Mouse (Mus musculus) heart, postnatal 14 days (tissue): ENCODE measurements around the gene Ppm1m. TPM values are rescaled to one million over a fixed set of nuclear protein-coding genes. Genes with fewer than 3 reads are reported as not detected.

Source experiments
- DNase-seq, 2 experiments: peaks; one replicate each; pipeline ENCODE4 v3.0.0; 2021 to 2022
- intact Hi-C: fragments of 180-260 bp; cut with DNase I; formaldehyde crosslinking; loops from one replicate; pipeline ENCODE4 v1.15.1; 2025
- microRNA-seq, 2 experiments: library from miRNA; unstranded; fragments of <30 nt; microRNA quantifications; one replicate each; pipeline ENCODE4 v1.2.0; 2021 to 2022
- total RNA-seq, 2 experiments: library from RNA; stranded (reverse); gene quantifications; 2 replicates each; pipeline ENCODE4 v1.2.3; 2021

Gene Ppm1m
- total RNA-seq, 2 experiments from 2014 or later, result 11.8 to 15.2 TPM

DNA sequence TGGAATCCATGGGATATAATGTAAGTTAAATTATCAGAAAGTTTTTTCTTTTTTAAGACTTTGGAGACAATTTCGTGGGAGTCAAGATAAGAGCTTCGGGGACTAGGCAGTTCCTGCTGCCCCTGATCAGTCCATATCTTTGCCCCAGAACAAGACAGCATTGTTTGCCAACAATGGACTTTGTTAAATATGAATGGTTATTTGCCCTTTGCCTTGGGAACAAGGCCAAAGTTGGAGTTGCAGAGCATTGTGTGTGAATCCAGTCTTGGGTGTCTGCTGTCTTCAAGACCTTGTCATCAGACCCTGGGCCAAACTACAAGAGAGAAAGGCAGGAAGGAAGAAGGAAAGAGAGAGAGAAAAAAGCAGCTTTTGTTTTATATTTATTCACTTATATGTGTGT is 32.8 kb downstream of the Ppm1m start:
- intact Hi-C loops, result no loop called here
- no peak for DNase-seq

DNA sequence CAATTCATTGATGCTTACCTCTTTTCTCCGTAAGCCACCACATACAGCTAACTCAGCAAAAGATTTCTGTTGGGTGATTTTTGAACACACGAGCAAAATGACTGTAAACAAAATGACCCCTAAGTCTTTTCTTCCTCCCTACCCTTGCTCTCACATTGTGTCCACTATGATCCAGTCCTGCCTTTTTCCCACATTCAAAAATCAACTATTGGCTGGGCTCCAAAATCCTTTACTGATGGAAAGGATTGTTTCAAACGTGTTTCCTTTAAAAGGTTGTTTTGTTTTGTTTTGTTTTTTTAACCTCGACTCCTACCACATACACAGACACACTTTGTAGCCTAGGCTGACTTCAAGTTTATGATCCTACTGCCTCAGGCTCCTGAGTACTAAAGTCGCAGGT is 39.1 kb downstream of the Ppm1m start:
- intact Hi-C loops, result no loop called here
- DNase-seq, result no peak

DNA sequence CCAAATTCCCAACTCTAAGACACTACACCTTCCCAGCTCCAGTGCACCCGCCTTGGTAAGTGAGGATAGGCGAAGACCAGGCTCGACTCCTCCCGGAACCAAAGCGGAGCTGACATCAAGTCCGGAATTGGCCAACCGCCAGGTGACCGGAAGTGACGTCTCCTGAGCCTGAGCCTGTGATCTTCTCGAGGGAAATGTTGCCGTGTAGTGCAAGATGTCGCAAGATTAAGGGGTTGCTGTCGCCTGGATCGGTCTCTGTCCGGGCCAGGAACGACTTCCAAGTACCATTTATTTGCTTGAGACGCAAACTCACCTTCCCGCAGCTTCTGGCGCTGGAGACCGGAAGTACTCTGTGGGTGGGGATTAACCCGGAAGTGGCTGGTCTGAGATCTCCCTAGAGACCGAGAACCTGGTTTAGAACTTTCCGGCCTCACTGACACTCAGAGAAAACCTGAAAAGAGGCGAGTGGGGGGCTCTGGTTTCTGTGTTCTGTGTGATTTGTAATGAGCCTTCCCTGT is 39.7 kb downstream of the Ppm1m start:
- intact Hi-C loops, result loop anchor here (5.0 kb wide), 2 partner anchors 52 to 117 kb away; no protein-coding TSS in a partner anchor
- DNase-seq, result peak; percentile 96 to 98

DNA sequence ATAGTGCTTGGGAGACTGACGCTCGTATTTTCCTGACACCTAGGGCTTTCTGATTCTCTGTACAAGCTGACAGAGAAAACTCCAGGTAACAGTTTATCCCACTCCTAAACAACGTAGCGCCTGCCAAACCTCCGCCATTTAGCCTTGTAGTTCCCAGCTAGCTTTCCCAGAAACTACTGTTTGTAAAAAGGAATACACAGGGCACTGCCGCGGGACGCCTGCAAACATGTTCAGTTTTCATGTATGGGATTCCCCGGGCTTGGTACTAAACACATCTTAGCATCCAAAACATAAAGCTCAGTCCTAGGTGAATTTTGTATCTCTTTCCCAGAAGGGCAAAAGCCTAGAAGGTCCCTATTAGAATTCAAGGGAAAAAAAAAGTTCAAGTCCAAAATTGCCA is 40.3 kb downstream of the Ppm1m start:
- intact Hi-C loops, result loop anchor here (5.0 kb wide), 2 partner anchors 53 to 118 kb away; no protein-coding TSS in a partner anchor
- DNase-seq, result no peak

DNA sequence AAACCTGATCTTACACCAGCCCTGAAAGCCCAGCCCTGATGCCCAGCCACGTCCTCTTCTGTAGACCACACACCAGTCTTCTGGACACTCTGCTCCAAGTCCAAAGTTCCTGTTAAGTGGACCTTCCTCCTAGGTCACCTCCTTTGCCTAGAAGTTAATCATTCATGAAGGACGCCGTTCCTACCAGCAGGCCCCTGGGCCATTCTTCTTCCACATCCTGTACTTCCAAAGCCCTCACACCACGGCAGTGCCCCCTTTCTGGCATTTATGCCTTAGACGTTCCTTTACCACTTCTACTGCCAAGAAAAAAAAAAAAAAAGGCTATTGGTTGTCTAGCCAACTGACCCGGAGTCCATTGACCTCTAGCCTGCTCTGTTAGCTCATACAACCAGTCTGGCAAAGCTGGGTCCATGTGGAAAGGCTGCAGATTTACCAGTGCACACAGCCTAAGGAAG is 41.5 kb downstream of the Ppm1m start, which contains the start of gene Glyctk:
Glyctk (minus strand) TSS at position 102 of the 455 bp plus-strand sequence.
- intact Hi-C loops, result loop anchor here (5.0 kb wide), 2 partner anchors 54 to 119 kb away; no protein-coding TSS in a partner anchor
- no peak for DNase-seq

DNA sequence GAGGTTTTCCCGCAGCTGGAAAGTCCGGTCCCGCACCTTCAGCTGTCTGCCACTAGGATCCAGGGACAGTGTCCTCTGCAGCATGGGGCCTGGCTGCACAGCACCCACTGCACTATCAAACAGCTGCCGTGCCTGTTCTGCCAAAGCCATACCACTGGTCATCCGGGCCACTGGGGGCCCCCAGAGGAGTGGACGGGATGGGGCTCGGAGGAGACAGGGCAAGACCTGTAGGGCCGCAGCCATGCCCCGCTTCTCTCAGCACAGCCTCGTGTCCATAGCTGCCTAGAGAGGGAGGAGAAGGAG is 42.0 kb downstream of the Ppm1m start:
- intact Hi-C loops, result loop anchor here (5.0 kb wide), 2 partner anchors 55 to 120 kb away; no protein-coding TSS in a partner anchor

DNA sequence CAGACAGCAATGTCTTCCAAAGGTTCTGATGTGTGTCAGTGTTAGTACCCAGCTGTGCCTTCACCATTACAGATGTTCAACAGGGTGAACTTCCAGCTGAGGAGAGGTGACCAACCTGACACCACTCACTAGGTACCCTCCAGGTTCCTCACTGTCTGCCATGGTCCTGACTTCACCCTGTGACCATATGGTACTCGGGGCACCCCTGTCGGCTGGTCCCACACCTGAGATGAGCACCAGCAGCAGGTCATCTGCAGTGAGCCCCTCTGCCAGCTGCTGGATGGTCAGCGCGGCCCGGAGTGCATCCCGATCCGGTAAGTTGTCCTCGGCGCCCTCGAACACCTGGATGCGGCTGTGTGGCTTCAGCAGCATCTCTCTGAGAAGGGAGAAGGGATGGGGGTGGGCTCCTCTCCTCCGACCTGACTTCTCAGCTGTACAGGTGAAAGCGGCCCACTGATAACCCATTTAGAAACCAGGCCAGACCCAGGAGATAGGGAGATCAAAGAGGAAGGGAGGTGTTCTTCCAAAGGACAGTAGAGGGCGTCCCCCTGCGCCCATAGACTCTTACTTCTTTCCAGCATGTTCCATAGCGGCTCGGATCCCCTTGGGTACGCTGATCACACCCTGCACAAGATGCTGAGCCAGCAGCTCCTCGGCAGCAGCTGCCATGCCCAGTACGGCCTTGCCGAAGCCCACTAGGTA is 42.5 kb downstream of the Ppm1m start:
- intact Hi-C loops, result loop anchor here (5.0 kb wide), 2 partner anchors 55 to 120 kb away; no protein-coding TSS in a partner anchor
- no peak for DNase-seq

More for the DNA sequence above, 42.0 kb downstream of the Ppm1m start:
- DNase-seq, result no peak

DNA sequence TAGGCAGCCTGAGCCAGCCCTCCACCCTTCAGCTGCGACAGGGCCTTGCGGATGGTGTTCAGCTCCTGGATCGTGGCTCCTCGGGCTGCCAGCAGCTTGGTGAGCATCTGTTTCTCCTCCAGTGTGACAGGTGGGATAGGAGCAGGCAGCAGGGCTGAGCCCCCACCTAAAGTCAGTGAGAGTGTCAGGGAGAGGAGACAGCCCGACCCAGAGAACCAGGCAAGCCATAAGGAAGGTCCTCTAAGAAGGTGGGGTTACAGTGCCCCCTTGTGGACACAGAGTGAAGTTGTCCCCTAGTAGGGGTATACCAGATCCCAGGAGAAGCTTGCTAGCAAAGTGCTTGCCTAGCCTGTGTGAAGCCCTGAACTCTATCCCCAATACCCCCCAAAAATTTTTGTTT is 43.1 kb downstream of the Ppm1m start:
- intact Hi-C loops, result loop anchor here (5.0 kb wide), 2 partner anchors 56 to 121 kb away; no protein-coding TSS in a partner anchor
- DNase-seq, result peak; percentile 30 to 61

DNA sequence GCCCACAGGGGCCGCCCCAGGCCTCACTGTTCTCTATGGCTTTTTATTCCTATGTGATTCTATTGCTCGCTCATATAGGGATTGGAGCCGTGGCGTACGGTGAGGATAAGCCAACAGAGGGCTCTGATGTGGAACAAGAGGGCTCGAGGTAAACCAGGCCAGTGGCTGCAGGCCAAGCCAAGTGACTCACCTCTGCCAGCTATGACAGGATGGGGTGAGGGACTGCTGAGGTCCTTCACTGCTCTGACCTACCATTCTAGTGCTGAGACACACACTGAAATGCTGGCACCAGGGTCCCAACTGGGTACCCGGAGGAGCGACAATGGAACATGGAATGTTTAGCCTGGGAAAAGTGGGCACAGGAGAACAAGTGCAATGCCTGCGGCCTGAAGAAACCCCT is 45.4 kb downstream of the Ppm1m start:
- no peak for DNase-seq
- intact Hi-C loops, result no loop called here

DNA sequence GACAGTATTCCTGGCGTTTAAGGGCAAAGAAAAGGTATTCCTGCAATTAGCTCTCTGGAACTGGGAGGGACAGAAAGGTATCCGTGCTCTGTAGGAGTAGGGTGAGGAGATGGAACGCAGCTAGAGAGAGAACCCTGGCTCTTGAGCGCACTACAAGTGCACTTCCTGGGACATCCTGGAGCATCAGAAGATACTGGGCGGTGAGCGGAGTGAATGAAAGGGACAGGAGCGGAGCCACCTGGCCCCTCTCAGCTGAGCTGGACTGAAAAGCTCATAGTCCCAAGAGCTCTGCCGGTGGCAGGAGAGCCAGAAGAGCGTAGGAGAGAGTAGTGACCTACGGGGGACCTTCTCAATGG is 50.2 kb downstream of the Ppm1m start:
- intact Hi-C loops, result no loop called here

DNA sequence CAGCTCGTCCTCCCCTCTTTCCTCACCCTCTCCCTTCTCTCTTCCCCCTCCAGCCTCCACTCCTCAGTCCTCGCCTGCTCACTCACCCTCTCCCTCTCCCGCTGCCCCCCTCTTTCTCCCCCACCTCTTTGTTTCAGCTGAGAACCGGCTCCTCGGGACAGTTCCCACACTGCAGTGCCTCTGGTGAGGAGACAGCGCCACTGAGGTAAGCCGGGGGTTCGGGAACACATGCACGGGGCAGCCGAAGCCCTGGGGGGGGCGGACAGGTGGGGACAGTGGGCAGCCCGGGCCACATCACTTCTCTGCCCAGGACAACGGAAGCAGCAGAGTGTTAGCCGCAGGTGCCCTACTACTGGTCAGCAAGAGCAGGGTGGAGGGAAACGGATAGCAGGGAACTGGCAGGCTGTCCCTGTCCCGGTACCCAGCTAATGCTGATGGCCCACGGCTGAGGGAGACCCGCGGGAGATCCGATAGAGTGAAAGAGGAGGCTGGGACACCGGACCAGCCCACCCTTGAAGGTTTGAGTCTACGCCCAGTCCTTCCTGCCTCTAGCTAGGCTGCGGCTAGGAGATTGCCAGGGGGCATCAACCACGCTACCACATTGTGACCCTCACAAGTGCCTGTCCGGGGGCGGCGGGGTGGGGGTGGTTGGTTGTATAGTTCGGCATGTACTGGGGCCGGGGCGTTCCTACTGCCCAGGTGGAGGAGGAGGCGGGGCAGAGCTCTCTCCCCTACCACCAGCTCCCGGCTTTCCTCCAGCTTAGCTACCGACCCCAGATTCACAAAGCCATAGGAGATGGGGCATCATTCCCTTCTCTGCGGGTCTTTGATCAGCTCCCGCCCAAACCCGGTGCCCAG is 50.8 kb downstream of the Ppm1m start:
- intact Hi-C loops, result no loop called here
- DNase-seq, result no peak

More for the DNA sequence above, 50.2 kb downstream of the Ppm1m start:
- no peak for DNase-seq

DNA sequence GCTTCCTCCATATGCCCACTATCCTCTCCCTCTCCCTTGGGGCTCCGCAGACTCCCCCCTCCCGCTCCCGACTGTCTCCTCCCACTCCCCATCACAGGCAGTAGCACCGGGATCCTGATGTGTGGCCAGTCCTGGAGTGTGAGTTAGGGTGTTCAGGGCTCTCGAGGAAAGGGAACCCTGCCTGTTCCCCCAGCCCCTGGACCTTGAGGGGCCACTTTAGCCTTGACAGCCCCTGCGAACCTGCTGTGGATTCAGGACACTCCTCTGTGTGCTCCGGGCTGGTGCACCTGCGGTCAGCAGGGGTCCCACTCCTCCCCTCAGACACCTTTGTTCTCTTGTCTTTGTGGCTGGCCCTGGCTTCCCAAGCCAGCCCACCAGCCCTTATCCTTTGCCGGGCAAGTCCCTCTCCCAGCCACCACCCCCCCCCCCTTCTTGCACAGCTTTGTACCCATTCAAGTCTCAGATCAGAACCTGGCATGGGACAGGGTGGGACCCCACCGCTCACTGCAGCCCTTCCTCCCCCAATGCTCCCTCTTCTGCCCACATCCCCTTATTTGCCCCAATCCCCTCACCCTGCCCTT is 51.6 kb downstream of the Ppm1m start:
- no peak for DNase-seq
- intact Hi-C loops, result no loop called here

DNA sequence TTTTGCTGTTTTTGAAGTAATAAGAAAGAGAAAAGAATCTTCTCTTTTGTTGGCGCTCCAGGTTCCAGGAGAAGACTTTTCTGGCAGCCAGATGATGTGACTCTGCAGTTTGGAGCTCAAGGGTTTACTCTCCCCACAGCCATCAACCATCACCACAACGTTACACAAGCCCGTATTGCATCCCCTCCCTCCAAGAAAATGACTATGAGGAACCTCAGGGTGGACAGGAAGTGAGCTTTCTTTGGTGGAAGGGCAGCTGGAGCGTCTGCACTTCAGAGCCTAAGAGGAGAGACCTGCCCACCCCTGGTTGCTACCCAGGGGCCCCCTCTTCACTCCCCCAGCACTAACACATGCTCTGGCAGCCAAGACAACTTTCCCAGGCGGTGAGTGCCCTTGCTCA is 52.3 kb downstream of the Ppm1m start:
- intact Hi-C loops, result no loop called here
- no peak for DNase-seq

DNA sequence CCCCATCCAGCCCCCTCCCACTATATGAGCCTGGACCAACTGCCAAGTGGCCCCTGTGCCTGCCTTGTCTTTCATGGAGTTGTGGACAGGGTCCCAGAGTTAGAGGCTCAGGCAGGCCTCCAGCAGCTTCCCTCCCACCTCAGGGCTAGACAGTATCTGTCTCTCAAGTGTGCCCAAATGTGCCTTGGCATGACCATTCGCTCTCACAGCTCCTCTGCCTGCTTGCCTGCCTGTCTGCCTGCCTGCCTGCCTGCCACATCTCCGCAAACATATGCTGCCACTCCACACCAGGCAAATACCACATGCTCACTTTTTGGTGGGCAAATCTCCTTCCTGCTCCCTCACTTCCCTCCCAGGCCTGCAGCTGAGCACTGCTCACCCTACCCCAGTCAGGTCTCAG is 54.0 kb downstream of the Ppm1m start:
- intact Hi-C loops, result no loop called here
- DNase-seq, result no peak

Small RNAs within 50 kb of the gene (microRNA-seq; reads per million reads assigned to microRNA genes)
- gene Mir135a-1 (0.27 to 7.5 reads per million in 2 experiments), gene Mirlet7g (71,589 to 113,351 reads per million in 2 experiments)

Other genes starting within 250 kb of the Ppm1m start
- gene Col6a5, start 239.1 kb downstream of the Ppm1m start, total RNA-seq, result 1 to 10 TPM in 1 of 2 experiments, under 1 TPM in 1; 0.98 to 1.0 TPM
- gene Col6a4, start 103.0 kb downstream of the Ppm1m start, total RNA-seq, result under 1 TPM in 1 of 2 experiments, not detected in 1; 0.27 TPM
- 1 to 10 TPM; 1.3 to 1.7 TPM for gene Glyctk, start 41.6 kb downstream of the Ppm1m start, total RNA-seq
- gene Wdr82, start 28.8 kb downstream of the Ppm1m start, total RNA-seq, result 10 to 100 TPM; 54.4 to 63.1 TPM
- 100 to 1,000 TPM; 122 to 142 TPM for gene Twf2, start 3.4 kb upstream of the Ppm1m start, total RNA-seq
- under 1 TPM; 0.55 to 0.88 TPM for gene Tlr9, start 22.9 kb upstream of the Ppm1m start, total RNA-seq
- 100 to 1,000 TPM; 562 to 652 TPM for gene Alas1, start 48.9 kb upstream of the Ppm1m start, total RNA-seq
- 1 to 10 TPM; 4.3 to 4.8 TPM for gene Poc1a, start 81.3 kb upstream of the Ppm1m start, total RNA-seq
- 10 to 100 TPM; 53.2 to 53.9 TPM for gene Dusp7, start 168.9 kb upstream of the Ppm1m start, total RNA-seq
- 100 to 1,000 TPM; 307 to 348 TPM for gene Rpl29, start 229.7 kb upstream of the Ppm1m start, total RNA-seq
- 10 to 100 TPM; 16.2 to 18.9 TPM for gene Acy1, start 238.6 kb upstream of the Ppm1m start, total RNA-seq
- 1 to 10 TPM; 6.8 to 8.9 TPM for gene Abhd14b, start 247.7 kb upstream of the Ppm1m start, total RNA-seq
- 10 to 100 TPM; 21.9 to 22.0 TPM for gene Abhd14a, start 247.9 kb upstream of the Ppm1m start, total RNA-seq